Mouse (Mus musculus) CD4-positive naive resting alpha-beta T cell, adult 57 days (primary cell): Measurements from ENCODE around the gene Akap8l. TPM values are rescaled to one million over a fixed set of nuclear protein-coding genes. Genes with fewer than 3 reads are reported as not detected.

ENCODE experiments used
- total RNA-seq: library from RNA; stranded (reverse); gene quantifications from one replicate; pipeline ENCODE4 v1.2.4, GENCODE M21; 2023

Gene Akap8l
- 193 TPM for total RNA-seq

GRCm38 (mm10) chr17:32350382-32350983, at the start of gene Akap8l:
TSS of gene Akap8l (minus strand) at chr17:32350607.

GRCm38 (mm10) chr17:32389101-32389659, 38.8 kb upstream of the Akap8l start, which contains the start of gene Wiz:
TSS of gene Wiz (minus strand) at chr17:32389439.

GRCm38 (mm10) chr17:32320597-32321389, 29.6 kb downstream of the Akap8l start, which contains the start of gene Akap8:
TSS of gene Akap8 (minus strand) at chr17:32321238.

GRCm38 (mm10) chr17:32284262-32285137, 65.9 kb downstream of the Akap8l start, which contains the start of gene Brd4:
TSS of gene Brd4 (minus strand) at chr17:32284722.

Other genes with a start within 250 kb of the Akap8l start
- gene Notch3, start 183.8 kb downstream of the Akap8l start, total RNA-seq, result 0.12 TPM
- 2.6 TPM for gene Ephx3, start 161.1 kb downstream of the Akap8l start, total RNA-seq
- 314 TPM for gene Brd4, start 65.9 kb downstream of the Akap8l start, total RNA-seq
- gene Akap8, start 29.4 kb downstream of the Akap8l start, total RNA-seq, result 356 TPM
- gene Wiz, start 38.8 kb upstream of the Akap8l start, total RNA-seq, result 35.1 TPM
- gene Rasal3, start 53.0 kb upstream of the Akap8l start, total RNA-seq, result 585 TPM
- 84.0 TPM for gene Pglyrp2, start 73.6 kb upstream of the Akap8l start, total RNA-seq
- gene Cyp4f39, start 102.1 kb upstream of the Akap8l start, total RNA-seq, result not detected
- 1.4 TPM for gene Cyp4f17, start 155.4 kb upstream of the Akap8l start, total RNA-seq
- gene Cyp4f16, start 186.0 kb upstream of the Akap8l start, total RNA-seq, result 6.7 TPM